Mouse (Mus musculus) layer of hippocampus, adult 18-20 months (tissue): ENCODE data around the gene Ptf1a. TPM values are rescaled to one million over a fixed set of nuclear protein-coding genes. Genes with fewer than 3 reads are reported as not detected.
A peak's percentile ranks its signal among the peaks of the same experiment; 100 is the strongest.

ENCODE experiments used
- DNase-seq, 2 experiments: peaks; one replicate each; pipeline ENCODE4 v3.0.0; 2022; ENCODE audit warnings: low spot score in 2 of 2
- long read RNA-seq: library from polyadenylated mRNA; stranded (forward); transcript quantifications from one replicate; pipeline ENCODE4 v2.0.0, GENCODE M21; 2021
- total RNA-seq, 2 experiments: library from RNA; stranded (reverse); gene quantifications; 2 replicates each; pipeline ENCODE4 v1.2.3; 2021

Gene Ptf1a
- total RNA-seq: not detected
- long read RNA-seq: 0 reads

DNA sequence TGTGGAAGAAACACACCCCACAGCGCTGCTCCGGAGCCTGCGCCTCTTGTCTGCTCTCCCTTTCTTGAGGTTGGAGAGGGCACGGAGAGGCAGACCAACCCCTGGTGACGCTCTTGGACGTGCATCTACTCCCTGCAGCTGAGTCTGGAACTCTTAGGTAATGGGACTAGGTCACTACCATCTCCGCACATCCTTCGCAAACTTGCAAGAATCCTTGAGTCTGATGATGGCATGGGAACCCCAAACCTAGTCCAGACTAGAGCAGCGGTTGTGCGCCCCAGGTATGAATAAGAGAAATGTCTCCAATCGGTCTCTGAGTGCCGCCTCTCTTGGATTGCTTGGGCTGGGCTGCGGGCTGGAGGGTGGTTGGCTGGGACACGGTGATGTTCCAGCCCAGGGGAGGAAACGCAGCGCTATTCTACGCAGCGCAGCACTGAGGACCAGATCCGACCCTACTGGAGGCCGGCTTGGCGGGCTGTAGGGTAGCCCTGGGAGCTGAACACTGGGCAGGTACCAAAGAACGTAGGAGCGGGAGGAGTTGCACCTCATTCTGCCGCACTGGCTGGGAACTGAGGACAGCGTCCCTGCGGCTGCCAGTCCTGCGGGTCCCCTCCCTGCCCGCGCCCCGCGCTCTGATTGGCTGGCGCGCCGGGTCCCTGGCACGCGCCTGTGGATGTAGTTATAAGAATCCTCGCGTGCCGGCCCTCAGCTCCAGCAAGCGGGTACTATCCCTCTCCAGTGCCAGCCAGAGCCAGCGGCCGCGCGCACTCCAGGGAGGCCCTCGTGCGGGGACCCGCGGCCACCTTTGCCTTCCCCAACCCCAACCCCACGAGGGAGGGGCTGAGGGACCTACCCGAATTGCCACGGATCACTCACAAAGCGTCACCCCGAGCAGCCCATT is at the start of gene Ptf1a:
Gene Ptf1a (plus strand): TSS at position 733 of the 901 bp plus-strand sequence.
- DNase-seq: no peak

DNA sequence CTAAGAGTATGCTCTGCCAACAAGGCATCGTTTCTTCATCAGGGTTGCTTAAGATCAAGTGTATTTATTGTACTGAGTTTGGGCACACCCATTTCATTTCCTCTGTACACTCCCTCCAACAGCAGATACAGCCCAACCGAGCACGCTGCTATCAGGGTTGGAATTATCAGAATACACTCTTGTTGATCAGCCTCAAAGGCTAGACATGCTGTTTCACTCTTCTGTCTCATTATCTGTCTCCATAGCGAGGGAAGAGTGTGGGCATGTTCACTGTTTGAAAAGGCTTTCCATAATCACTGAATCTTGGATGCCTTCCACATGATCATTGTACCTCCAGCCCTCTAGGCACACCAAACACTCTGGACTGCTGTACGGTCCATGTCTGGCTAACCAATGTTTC is 40.1 kb upstream of the Ptf1a start:
- no peak for DNase-seq

DNA sequence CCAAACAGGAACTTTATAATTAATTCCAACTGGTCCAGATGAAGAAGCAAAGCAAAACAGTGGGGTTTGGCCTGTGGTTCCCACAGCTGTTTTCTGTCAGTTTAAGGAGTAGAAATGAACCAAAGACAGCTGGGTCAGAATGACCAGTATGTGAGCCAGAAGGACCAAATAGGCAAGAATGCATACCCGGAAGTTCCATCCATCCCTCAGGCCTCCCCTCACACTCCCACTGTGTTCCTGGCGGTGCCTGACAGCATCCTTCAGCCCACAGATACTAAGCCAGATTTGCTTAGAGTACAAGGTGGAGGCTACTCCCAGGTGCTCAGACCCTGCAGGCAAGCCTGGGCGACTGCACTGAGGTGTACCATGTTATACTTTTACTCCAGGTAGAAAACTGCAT is 38.9 kb upstream of the Ptf1a start:
- no peak for DNase-seq

DNA sequence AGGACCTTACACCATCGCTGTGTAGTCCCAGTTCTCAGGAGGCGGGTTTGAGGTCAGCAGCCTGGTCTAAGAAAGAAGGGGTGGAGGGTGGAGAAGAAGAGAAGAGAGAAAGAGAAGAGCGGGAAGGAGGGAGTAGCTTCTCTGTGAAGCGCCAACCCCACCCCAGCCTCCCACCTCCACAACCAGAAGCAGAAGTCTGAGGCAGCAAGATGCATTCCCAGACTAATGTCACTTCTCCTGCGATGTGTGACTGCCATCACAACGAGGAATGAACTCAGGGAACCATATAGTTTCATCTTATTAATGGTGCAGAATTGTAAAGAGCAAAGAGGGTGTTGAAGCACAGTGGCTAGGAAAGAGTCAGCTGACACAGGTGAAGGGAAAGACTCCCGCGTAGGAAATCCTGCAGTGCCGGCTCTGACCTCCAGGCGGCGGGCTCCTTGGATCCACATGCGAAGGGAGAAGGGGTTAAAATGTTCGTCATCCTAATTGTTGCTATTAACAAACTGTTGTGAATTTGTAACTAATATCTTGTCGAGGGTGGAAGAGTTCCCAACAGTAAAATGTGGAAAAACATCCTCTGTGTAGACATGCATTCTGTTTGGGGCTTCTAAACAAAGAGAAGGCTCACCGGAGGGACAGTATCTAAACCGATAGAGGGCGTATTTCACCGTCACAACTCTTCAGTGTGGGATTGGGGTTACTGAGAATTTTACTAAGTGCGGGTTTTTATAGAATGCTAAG is 31.1 kb upstream of the Ptf1a start:
- peak in 1 of 2 experiments; percentile 77 for DNase-seq

DNA sequence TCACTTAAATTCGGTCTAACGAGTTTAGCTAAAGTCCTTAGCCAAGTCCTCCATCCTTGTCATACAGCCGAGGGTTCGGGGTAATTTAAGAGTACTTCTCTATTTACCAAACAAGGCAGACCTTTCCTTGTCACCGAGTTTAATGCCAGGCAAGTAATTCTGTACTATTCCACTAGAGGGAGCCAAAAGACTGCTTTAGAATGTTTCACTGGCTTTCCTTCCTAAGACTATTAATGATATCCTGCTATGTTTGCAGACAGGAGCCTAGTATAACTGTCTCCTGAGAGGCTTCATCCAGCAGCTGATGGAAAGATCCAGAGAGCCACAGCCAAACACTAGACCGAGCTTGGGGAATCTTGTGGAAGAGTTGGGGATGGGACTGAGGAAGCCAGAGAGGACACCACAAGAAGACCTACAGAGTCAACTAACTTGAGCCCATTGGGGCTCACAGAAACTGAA is 30.4 kb upstream of the Ptf1a start:
- peak; percentile 41 to 86 for DNase-seq

DNA sequence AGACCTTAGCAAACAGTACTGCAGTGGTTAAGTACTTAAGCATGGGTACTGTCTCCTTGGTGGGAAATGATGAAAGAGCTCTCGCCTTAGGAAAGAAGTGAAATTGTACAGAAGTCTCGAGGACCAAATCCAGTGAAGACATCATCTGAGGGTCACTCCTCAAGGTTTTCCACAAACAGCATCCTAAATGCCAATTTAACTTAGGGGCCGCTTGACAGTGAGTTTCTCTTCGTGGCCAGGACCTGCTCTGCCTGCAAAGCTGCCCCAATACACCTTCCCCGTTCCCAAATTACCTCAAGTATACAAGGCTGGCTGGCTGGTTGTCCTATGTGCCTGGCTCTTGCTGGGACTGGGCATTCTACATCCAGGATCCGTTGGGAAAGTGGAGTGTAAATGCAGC is 29.4 kb upstream of the Ptf1a start:
- no peak for DNase-seq

DNA sequence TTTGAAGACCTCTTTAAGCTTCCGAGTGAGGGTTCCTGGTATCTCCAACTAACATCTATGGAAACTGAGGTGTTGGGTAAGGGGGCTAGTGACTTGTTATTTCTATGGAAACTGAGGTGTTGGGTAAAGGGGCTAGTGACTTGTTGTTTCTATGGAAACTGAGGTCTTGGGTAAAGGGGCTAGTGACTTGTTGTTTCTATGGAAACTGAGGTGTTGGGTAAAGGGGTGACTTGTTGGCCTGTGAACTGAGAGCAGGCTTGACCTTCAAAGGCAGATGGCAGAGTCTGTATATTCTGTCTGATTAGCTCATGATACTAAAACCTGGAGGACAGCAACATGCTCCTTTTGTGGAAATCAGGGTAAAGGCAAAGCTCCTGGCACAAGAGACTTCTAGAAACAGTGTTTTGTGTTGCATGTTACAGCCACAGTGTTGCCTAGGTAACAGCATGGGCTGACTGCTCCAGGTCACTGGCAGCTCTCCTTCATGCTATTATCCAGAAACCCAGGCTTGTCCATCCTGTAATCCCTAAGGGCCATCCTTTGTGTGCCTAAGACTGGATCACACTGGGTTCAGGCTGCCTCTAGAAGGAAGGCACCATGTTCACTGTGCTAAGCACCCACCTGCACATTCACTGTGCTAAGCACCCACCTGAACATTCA is 25.6 kb upstream of the Ptf1a start:
- no peak for DNase-seq

DNA sequence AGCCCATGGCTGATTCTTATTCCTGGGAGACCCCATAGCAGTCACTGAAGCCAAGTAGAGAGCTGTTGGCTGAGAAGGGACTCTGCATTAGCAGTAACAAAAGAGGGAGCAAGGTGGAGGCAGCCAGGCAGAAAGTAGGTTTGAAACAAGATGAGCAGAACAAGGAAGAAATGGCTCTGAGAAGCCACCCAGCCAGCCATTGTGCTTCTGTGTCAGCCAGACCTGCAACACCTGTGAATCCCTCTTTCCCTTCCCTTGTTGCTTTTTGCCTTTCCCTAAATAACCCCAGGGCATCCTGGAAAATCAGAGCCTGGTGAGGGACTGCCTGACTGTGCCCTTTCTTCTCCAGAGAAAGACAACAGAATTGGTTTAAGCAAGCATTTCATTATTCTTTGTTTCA is 23.2 kb upstream of the Ptf1a start:
- no peak for DNase-seq

DNA sequence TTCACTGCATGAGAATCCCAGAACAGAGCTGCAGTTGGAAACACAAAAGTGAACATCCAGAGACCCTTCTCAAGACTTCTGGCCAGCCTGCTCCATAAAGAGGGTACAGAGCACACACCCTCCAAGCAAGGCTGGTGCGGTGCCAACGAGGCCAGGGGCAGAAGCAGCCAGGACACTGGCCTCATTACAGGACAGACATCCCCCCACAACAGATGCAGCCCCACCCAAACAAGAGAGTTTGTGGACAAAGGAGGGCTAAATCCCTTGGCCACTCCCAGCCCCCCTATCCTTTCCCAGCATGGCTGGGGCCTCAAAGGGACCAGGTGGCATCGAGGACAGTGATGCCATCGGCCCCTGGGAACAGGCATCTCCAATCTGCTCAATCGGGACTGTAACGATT is 22.4 kb upstream of the Ptf1a start:
- DNase-seq: no peak

DNA sequence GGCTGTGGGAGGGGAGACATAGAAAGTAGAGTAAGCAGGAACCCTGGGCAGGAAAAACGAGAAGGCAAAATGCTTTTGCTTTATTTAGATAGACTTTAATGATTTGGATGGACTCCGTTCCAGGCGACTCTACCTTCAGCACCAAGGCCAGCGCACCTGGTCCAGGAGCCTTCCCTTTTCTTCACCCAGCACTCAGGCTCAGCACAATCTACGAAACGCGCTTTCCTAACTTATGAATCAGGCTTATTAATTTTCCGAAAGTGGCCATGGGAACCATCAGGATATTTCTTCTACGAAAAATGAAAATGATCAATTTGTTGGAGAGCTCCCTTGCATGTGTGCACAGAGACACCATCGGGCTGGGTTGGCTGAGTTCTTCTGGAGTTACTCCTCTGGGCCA is 16.4 kb upstream of the Ptf1a start:
- no peak for DNase-seq

DNA sequence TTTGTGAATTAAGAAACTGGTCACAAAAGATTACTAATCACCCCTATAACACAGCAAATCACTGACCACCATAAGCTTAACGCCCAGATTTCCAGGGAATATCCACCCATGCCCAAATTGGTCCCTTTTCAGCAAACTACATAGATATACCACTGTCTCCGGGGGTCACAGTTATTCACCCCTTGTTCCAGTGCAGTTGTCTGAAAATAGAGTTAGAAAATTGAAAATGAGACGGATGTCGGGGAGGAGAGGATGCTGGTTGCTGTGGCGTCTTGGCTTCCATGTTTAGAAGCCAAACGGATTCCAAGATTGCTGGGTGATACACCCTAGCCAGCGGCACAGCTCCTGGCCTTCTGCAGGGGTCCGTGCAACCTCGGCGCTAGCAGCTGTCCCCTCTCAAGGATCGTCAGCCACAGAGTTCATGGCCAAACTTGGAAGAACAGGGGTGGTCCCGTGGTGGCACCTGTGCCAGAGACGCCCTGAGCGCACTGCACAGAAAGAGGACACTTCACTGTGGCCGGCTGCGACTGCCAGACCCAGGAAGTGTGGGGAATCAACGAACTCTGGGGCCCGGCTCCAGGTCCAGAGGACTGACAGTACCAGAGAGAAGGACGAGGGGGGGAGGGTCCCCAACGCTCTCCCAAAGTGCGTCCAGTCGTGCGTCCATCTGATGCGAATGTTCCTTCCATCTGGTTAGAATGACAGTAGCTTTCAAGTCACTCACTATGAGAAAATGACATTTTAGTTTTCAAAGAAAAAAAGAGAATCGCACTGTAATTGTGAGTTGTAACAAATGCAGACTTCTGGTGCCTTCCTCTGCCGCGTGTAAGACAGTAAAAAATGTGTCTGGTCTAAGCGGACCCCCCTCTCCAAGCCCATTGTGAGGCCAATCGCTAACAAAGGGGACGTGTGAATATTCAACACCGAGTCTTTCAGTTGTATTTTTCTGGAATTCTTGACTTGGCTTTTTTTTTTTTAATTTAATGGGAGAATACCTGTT is 15.5 kb upstream of the Ptf1a start:
- DNase-seq: no peak

DNA sequence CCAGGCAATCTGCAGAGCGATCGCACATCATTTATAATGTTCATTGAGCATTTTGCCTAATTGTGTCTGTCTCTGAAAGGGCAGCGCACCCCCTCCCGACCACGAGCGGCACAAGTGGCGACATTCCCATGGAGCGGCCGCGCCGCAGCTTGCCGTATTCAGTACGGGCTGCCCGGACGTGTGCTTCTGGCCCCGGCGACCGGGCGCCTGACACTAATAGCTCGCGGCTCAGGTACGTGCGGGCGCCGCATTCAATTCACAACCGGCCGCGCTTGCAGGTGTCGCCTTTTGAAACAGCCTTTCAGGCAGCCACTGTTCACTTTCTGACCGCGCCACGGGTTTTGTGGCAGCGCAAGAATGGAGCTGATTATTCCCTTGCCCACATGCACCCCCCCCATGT is 14.7 kb upstream of the Ptf1a start:
- DNase-seq: no peak

DNA sequence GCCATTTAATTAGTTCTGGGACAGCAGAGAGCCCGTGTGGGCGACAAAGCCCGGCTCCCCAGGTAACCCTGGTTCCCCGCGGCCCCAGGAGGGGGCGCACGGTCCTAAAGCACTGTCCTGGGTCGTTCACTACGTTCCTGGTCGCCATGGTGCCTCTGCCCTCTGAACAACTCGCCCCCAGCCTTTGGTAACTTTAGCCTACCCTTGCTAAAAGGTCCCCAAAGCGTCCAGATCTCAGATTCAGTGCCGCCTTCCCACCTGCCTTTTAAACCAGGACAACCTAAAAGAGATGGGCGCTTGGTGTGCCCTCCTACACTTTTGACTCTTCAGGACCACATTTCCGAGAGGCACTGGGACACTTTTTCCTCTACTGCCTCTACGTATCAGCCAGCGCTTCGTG is 14.3 kb upstream of the Ptf1a start:
- DNase-seq: no peak

DNA sequence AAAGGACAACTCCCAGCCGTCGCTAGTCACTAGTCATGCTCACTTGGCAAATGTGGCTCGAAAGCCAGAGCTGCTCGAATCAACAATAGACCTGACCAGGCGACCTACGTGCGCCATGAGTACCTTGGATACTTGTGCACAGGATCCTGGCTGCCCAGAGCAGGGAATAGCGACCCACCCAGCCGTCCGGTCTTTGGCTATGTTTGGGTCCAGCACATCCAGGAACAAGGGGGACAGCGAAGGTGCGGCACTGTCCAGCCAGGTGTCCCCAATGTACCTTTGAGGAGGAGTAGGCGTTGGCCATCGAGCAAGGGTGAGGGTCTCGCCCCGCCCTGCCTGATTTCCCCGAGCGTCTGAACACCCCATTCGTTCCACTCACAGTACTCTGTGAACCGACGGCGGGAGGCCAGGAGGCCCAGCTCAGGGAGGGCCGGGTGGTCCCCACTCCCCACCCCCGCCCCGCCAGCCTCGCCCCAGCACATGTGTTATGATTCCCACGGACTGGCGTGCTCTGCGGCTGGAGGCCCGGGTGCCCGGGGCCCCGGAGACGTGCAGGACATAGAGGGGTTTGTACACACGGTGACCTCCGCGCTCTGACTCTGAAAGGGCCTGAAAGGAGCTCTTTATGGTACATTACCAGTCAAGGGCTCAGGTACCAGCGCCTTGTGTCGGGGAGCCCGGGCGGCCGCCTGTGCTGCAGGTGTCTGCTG is 13.7 kb upstream of the Ptf1a start:
- DNase-seq: no peak

DNA sequence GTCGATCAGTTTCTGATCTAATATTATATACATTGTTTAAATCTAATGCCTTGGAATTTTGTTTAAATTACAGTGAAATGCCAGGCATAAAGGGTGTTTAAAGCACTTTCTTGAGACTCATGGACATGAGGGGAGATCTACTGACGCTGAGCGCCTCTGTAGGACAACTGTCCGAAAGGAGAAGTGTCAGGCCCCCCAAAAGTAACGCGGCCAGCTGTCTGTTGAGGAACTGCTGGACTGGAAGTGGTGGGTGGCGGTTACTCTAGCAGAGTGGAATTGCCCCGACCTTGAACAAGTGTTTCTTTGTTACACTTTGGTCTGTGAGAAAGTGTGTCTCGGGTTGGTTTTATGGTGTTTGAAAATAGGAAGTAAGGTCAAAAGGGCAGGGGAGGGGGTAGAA is 1.1 kb upstream of the Ptf1a start:
- no peak for DNase-seq

DNA sequence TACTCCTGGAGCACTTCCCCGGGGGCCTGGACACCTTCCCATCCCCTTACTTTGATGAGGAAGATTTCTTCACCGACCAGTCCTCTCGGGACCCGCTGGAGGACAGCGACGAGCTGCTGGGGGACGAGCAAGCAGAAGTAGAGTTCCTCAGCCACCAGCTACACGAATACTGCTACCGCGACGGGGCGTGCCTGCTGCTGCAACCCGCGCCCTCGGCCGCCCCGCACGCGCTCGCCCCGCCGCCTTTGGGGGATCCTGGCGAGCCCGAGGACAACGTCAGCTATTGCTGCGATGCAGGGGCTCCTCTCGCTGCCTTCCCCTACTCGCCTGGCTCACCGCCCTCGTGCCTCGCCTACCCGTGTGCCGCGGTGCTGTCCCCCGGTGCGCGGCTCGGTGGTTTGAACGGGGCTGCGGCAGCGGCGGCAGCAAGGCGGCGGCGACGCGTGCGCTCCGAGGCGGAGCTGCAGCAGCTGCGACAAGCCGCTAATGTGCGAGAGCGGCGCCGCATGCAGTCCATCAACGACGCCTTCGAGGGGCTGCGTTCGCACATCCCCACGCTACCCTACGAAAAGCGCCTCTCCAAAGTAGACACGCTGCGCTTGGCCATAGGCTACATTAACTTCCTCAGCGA is 523 bp downstream of the Ptf1a start:
- no peak for DNase-seq

DNA sequence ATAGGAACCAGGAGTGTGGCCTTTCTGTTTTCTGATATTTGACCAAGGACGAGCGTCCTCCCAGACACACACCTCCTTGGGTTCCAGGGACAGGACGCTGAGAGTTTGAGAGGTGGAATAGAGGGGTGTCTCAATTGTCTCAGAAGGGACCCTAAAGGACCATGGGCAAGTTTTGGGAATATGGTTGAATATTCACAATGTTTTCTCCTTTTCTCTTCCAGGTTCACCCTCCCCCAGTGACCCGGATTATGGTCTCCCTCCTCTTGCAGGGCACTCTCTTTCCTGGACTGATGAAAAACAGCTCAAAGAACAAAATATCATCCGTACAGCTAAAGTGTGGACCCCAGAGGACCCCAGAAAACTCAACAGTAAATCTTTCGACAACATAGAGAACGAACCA is 1.3 kb downstream of the Ptf1a start:
- DNase-seq: no peak

DNA sequence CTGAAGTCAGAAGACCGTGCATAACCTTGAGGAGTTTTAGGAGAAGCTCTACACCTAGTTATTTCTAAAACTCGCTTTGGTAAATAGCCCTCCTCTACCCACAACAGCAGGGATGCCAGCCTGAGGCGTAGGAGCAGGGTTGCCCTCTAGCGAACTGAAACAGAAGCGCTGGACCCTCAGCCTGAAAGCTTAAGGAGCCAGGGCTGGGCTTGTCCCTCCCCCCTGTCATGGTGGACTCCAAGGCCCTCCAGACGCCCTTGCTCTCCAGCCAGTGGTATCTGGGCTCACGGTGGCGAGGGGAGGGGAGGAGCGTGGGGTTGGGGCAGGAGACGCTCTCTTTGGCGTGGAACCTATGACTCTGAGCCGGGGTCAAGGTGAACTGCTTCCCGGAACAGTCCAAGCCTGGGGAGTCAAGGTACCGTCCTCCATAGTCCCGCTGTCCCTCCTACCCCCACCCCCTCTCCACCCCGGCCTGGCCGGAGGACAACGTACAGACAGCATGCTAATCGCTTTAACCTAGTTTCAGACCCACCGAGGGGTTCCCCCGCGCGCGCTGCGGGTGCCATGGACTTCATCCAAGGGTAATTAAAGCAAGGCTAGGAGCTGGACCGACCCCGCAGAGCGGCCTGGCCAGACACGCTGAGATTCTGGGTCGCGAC is 2.7 kb downstream of the Ptf1a start:
- DNase-seq: peak in 1 of 2 experiments; percentile 37

DNA sequence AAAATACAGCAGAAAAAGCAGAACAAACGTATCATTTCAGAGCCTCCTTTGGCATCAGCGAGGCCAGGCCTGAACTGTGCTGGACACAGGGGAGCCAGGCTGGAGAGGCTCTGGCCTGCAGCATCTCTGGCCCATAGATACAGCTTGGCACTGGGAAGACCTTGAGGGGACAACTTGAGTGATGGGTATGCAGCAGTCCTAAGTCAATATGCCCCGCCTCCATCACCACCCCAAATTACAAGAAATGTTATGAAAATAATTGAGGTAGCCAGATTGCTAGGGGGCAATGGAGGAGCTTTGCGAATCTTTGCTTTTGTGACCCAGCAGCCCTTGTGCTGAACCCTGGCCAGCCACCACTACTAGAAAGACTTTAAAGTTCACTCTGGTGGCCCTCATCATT is 3.8 kb downstream of the Ptf1a start:
- DNase-seq: no peak
